Mouse (Mus musculus) liver, adult 2 months (tissue): Measurements from ENCODE around the gene Sufu.

Experiments
- CTCF ChIP-seq: fragments of 200-500 bp; IDR thresholded peaks from 2 replicates; pipeline ENCODE4 v1.5.1; 2011; ENCODE audit warnings: low read depth, low read length, control low read depth
- POLR2A ChIP-seq: fragments of 200-500 bp; IDR thresholded peaks from 2 replicates; pipeline ENCODE4 v1.6.1; 2011; ENCODE audit warnings: low read length, control low read depth; ENCODE audit not compliant: insufficient read depth; ENCODE audit errors: extremely low read depth

- TF ChIP-seq CTCF = no peak
- TF ChIP-seq POLR2A = no peak
These were observed 12.8 kb downstream of the Sufu start for GRCm38 (mm10) chr19:46409506-46409905.
